Mouse (Mus musculus): ENCODE results near the gene Fry. TPM values are rescaled to one million over a fixed set of nuclear protein-coding genes. Genes with fewer than 3 reads are reported as not detected.

Gene Fry
- polyA plus RNA-seq, 1 experiment from 2014 or later: 5.5 TPM

DNA sequence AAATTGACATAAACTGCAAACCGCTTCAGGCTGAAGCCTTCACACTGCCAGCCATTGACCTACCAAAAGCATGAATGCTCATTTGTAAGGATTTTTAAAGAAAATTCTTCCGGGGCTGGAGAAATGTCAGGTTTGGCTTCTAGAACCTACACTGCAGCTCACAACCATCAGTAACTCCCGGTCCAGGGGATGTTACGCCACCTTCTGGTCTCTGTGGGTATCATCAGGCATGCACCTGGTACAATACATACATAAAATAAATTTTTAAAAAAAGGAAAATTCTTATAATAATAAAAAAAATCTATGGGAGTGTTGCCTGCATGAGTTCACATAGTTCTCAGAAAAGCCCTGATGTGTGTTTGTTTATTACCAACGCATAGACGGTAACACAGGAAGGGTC is 42.7 kb downstream of the Fry start:
- no peak overlapping the region for H3K4me3 ChIP-seq (ENCODE audit: low read depth, low read length)
- no peaks in the 10 kb centered on the region for H3K9me3 ChIP-seq (ENCODE audit: control insufficient read depth)
- H3K4me1 ChIP-seq (replicated peaks; ENCODE audit: control insufficient read depth, insufficient read depth, low read length): no peaks in the 10 kb centered on the region
- H3K27me3 ChIP-seq (replicated peaks; ENCODE audit: control insufficient read depth, insufficient read depth, low read length): no peaks in the 10 kb centered on the region
- H3K9ac ChIP-seq (ENCODE audit: low read depth, low read length): no peak overlapping the region
- ATAC-seq: no peak
- 82% methylated on average over 6 of the region's 6 CpGs for WGBS
- no peak overlapping the region for H3K27ac ChIP-seq (ENCODE audit: low read depth, low read length)
- no peaks in the 10 kb centered on the region for H3K36me3 ChIP-seq (ENCODE audit: control insufficient read depth, insufficient read depth)
- TF ChIP-seq CTCF (IDR thresholded peaks at IDR 0.05; ENCODE audit: low read depth): peak; percentile 46
- H3K4me2 ChIP-seq (replicated peaks; ENCODE audit: low read depth): no peak overlapping the region

DNA sequence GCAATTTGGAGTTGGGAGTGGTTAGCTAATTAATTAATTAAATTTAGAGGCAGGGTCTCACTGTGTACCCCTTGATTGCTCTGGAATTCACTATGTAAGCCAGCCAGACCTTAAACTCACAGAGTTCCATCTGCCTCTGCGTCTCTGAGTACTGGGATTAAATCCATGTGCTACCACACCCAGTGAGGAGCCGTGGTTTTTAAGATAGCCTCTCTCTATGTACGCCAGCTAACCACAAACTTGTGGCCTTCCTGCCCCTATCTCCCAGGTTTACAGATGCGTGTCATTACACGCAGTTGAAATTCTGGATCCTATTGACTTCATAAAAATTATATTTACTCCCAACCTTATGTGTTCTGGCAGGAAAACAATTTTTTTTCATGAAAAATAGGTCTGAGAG is 43.5 kb downstream of the Fry start:
- Histone ChIP-seq H3K9me3 (ENCODE audit: control insufficient read depth) (no peaks in the 10 kb centered on the region), H3K4me2 (replicated peaks; ENCODE audit: low read depth) (no peak overlapping the region), H3K4me3 (ENCODE audit: low read depth, low read length) (no peak overlapping the region), H3K36me3 (ENCODE audit: control insufficient read depth, insufficient read depth) (no peaks in the 10 kb centered on the region), H3K27ac (ENCODE audit: low read depth, low read length) (no peak overlapping the region), H3K9ac (ENCODE audit: low read depth, low read length) (no peak overlapping the region), H3K4me1 (replicated peaks; ENCODE audit: control insufficient read depth, insufficient read depth, low read length) (no peaks in the 10 kb centered on the region), H3K27me3 (replicated peaks; ENCODE audit: control insufficient read depth, insufficient read depth, low read length) (no peaks in the 10 kb centered on the region)
- ATAC-seq: no peak
- no peak for TF ChIP-seq CTCF (IDR thresholded peaks at IDR 0.05; ENCODE audit: low read depth)
- 65% methylated on average over 5 of the region's 5 CpGs for WGBS

DNA sequence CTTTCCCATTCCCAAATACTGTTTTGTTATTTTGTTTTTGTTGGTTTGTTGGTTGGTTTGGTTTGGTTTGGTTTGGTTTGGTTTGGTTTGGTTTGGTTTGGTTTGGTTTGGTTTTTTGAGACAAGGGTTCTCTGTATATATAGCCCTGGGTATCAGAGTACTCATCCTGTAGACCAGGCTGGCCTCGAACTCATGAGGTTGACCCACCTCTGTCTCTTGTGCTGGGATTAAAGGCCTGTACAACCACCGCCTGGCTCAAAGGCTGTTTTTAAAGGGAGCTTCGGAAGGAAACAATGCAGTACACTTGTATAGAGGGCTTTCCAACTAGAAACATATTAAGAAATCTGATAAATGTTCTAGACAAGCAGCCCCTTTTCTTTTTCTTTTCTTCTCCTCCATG is 46.2 kb downstream of the Fry start:
- H3K4me3 ChIP-seq (ENCODE audit: low read depth, low read length): no peak overlapping the region
- WGBS: 89% methylated on average over 3 of the region's 3 CpGs

DNA sequence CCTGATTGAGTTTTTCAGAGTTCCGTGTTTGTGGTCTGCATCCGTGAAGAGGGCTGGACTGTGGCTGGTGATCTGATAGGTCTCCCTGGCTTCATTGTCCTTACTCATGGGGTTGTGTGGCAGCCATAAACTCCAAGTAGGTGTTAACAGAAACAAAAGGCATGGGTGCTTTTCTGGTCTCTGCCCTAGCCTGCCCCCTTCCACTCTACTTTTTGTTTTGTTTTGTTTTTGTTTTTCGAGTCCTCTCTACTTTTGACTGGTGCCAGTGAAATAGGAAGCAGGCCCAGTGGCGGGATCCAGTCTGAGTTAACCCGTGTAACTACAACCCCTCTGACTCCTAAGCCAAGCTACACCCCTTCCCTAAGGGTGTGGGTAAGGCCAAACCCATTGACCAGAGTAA is 48.4 kb downstream of the Fry start:
- TF ChIP-seq CTCF (IDR thresholded peaks at IDR 0.05; ENCODE audit: low read depth): no peak
- no peak for ATAC-seq
- H3K4me1 ChIP-seq (replicated peaks; ENCODE audit: control insufficient read depth, insufficient read depth, low read length): no peaks in the 10 kb centered on the region
- H3K9ac ChIP-seq (ENCODE audit: low read depth, low read length): no peak overlapping the region
- no peaks in the 10 kb centered on the region for H3K27me3 ChIP-seq (replicated peaks; ENCODE audit: control insufficient read depth, insufficient read depth, low read length)
- H3K27ac ChIP-seq (ENCODE audit: low read depth, low read length): no peak overlapping the region
- H3K36me3 ChIP-seq (ENCODE audit: control insufficient read depth, insufficient read depth): no peaks in the 10 kb centered on the region
- H3K4me2 ChIP-seq (replicated peaks; ENCODE audit: low read depth): no peak overlapping the region
- 68% methylated on average over 5 of the region's 5 CpGs for WGBS
- H3K9me3 ChIP-seq (ENCODE audit: control insufficient read depth): no peaks in the 10 kb centered on the region
- H3K4me3 ChIP-seq (ENCODE audit: low read depth, low read length): no peak overlapping the region

More for the DNA sequence above, 46.2 kb downstream of the Fry start:
- H3K36me3 ChIP-seq (ENCODE audit: control insufficient read depth, insufficient read depth): no peaks in the 10 kb centered on the region
- no peak overlapping the region for H3K9ac ChIP-seq (ENCODE audit: low read depth, low read length)
- no peaks in the 10 kb centered on the region for H3K27me3 ChIP-seq (replicated peaks; ENCODE audit: control insufficient read depth, insufficient read depth, low read length)
- no peak overlapping the region for H3K4me2 ChIP-seq (replicated peaks; ENCODE audit: low read depth)
- no peaks in the 10 kb centered on the region for H3K4me1 ChIP-seq (replicated peaks; ENCODE audit: control insufficient read depth, insufficient read depth, low read length)
- TF ChIP-seq CTCF (IDR thresholded peaks at IDR 0.05; ENCODE audit: low read depth): no peak
- no peak overlapping the region for H3K27ac ChIP-seq (ENCODE audit: low read depth, low read length)
- no peak for ATAC-seq
- H3K9me3 ChIP-seq (ENCODE audit: control insufficient read depth): no peaks in the 10 kb centered on the region

DNA sequence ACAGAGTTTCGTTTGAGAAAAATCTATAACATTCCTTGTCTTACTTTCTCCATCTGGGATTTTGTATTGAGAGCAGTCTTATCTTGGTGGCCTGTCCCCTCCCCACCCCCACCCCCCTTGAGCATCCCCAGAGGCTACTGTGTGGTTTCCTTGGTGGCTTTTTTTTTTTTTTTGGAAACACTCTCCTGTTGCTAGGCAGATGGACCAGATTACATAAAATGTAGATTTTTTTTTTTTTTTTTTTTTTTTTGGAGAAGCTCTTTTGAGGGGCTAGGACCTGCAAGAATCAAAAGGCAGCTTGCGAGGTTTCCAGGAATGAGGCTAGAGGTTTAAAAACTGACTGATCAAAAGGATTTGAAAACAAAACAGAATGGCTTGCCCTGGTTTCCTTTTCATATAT is 48.8 kb downstream of the Fry start:
- 51% methylated on average over 2 of the region's 2 CpGs for WGBS
- no peaks in the 10 kb centered on the region for H3K36me3 ChIP-seq (ENCODE audit: control insufficient read depth, insufficient read depth)
- no peak overlapping the region for H3K9ac ChIP-seq (ENCODE audit: low read depth, low read length)
- no peaks in the 10 kb centered on the region for H3K9me3 ChIP-seq (ENCODE audit: control insufficient read depth)
- no peak for ATAC-seq
- H3K27ac ChIP-seq (ENCODE audit: low read depth, low read length): no peak overlapping the region
- H3K27me3 ChIP-seq (replicated peaks; ENCODE audit: control insufficient read depth, insufficient read depth, low read length): no peaks in the 10 kb centered on the region
- H3K4me3 ChIP-seq (ENCODE audit: low read depth, low read length): no peak overlapping the region
- no peaks in the 10 kb centered on the region for H3K4me1 ChIP-seq (replicated peaks; ENCODE audit: control insufficient read depth, insufficient read depth, low read length)
- no peak overlapping the region for H3K4me2 ChIP-seq (replicated peaks; ENCODE audit: low read depth)
- no peak for TF ChIP-seq CTCF (IDR thresholded peaks at IDR 0.05; ENCODE audit: low read depth)

DNA sequence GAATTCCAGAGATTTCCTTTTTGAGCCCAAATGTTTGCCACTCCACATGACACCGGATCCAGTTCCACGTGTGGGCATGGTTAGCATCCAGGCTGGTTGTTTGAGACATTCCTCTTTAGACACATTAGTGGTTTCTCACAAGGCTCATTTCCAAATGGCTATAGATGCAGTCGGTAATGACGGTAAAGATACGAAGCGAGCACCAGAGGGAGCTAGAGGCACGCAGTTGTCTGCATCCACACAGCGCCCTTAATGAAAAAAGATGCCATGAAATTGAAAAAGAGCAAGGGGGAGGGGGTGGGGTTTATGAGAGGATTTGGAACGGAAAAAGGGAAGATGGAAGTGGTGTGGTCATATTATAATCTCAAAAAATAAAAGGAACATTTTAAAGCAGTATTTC is 50.3 kb downstream of the Fry start:
- H3K27ac ChIP-seq (ENCODE audit: low read depth, low read length): no peak overlapping the region
- TF ChIP-seq CTCF (IDR thresholded peaks at IDR 0.05; ENCODE audit: low read depth): peak; percentile 90
- 0 out of 2 replicates have a peak, but pooled peaks have one; percentile 38 for ATAC-seq
- no peak overlapping the region for H3K4me2 ChIP-seq (replicated peaks; ENCODE audit: low read depth)
- WGBS: 2% methylated on average over 9 of the region's 9 CpGs
- H3K9me3 ChIP-seq (ENCODE audit: control insufficient read depth): no peaks in the 10 kb centered on the region
- no peaks in the 10 kb centered on the region for H3K36me3 ChIP-seq (ENCODE audit: control insufficient read depth, insufficient read depth)
- H3K4me3 ChIP-seq (ENCODE audit: low read depth, low read length): no peak overlapping the region
- no peaks in the 10 kb centered on the region for H3K4me1 ChIP-seq (replicated peaks; ENCODE audit: control insufficient read depth, insufficient read depth, low read length)
- H3K27me3 ChIP-seq (replicated peaks; ENCODE audit: control insufficient read depth, insufficient read depth, low read length): no peaks in the 10 kb centered on the region
- no peak overlapping the region for H3K9ac ChIP-seq (ENCODE audit: low read depth, low read length)

DNA sequence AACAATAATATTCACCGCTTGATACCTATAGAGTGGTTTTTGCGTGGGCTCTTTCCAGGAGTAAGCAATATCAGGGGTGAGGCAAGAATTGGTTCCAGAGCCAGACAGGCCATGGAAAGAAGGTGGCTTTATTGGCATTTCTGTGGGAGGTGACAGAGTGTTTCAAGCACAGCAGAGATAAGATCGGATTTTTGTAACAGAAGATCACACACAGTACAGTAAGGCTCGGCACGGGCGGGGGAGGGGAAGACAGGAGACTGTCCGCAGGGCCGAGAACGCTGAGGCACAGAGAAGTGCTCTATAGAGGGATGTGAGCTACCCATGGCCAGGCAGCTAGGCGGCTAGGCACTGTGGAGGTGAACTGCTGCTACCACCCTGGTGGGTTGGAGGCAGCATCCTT is 53.1 kb downstream of the Fry start:
- no peak for ATAC-seq
- Histone ChIP-seq H3K27ac (ENCODE audit: low read depth, low read length) (no peak overlapping the region), H3K4me3 (ENCODE audit: low read depth, low read length) (no peak overlapping the region), H3K27me3 (replicated peaks; ENCODE audit: control insufficient read depth, insufficient read depth, low read length) (no peaks in the 10 kb centered on the region), H3K9ac (ENCODE audit: low read depth, low read length) (no peak overlapping the region), H3K4me1 (replicated peaks; ENCODE audit: control insufficient read depth, insufficient read depth, low read length) (no peaks in the 10 kb centered on the region), H3K4me2 (replicated peaks; ENCODE audit: low read depth) (no peak overlapping the region), H3K36me3 (ENCODE audit: control insufficient read depth, insufficient read depth) (no peaks in the 10 kb centered on the region), H3K9me3 (ENCODE audit: control insufficient read depth) (no peaks in the 10 kb centered on the region)
- 65% methylated on average over 10 of the region's 10 CpGs for WGBS
- no peak for TF ChIP-seq CTCF (IDR thresholded peaks at IDR 0.05; ENCODE audit: low read depth)

Measured in intestine, postnatal 0 days (tissue).